Mouse (Mus musculus) intestine, embryonic 14.5 days (tissue): Measurements from ENCODE around the gene Eif4b. TPM values are rescaled to one million over a fixed set of nuclear protein-coding genes. Genes with fewer than 3 reads are reported as not detected.

Experiments used
- ATAC-seq: fragments of 200-750 bp; cut with Nextera tagmentation; replicated peaks from 2 replicates; pipeline ENCODE4 v1.8.0; 2017; ENCODE audit warnings: low read depth, moderate number of reproducible peaks, moderate TSS enrichment, moderate library complexity; ENCODE audit not compliant: low FRiP score, low TSS enrichment
- DNase-seq: peaks from one replicate; pipeline ENCODE4 v3.0.0-alpha.2; 2018; ENCODE audit warnings: low spot score
- H3K27ac ChIP-seq: fragments of 300-500 bp; sonication (generic); 2 replicates; pipeline ENCODE4 v1.5.1; 2014; ENCODE audit warnings: low read depth, mild to moderate bottlenecking, control low read depth
- H3K27me3 ChIP-seq: fragments of 300-500 bp; sonication (generic); replicated peaks from 2 replicates; pipeline ENCODE4 v1.6.1; 2014; ENCODE audit warnings: low read length, control low read depth; ENCODE audit not compliant: control insufficient read depth, insufficient read depth
- H3K36me3 ChIP-seq: fragments of 300-500 bp; sonication (generic); 2 replicates; pipeline ENCODE4 v1.6.1; 2014; ENCODE audit warnings: low read length, control low read depth; ENCODE audit not compliant: control insufficient read depth, insufficient read depth
- H3K4me1 ChIP-seq: fragments of 300-500 bp; sonication (generic); replicated peaks from 2 replicates; pipeline ENCODE4 v1.6.1; 2014; ENCODE audit warnings: low read length, control low read depth, mixed read lengths; ENCODE audit not compliant: control insufficient read depth, insufficient read depth
- H3K4me2 ChIP-seq: fragments of 300-500 bp; sonication (generic); 2 replicates; pipeline ENCODE4 v1.6.1; 2014; ENCODE audit warnings: low read length
- H3K4me3 ChIP-seq: fragments of 300-500 bp; sonication (generic); 2 replicates; pipeline ENCODE4 v1.5.1; 2014; ENCODE audit warnings: low read depth, low read length, control low read depth, mixed read lengths
- H3K9ac ChIP-seq: fragments of 300-500 bp; sonication (generic); 2 replicates; pipeline ENCODE4 v1.6.1; 2014; ENCODE audit warnings: mild to moderate bottlenecking, low read length
- H3K9me3 ChIP-seq: fragments of 300-500 bp; sonication (generic); 2 replicates; pipeline ENCODE4 v1.6.1; 2016; ENCODE audit warnings: low read length, control low read depth; ENCODE audit not compliant: control insufficient read depth
- WGBS: fragments of 180-500 bp; shearing (Covaris S2); extraction: QIAGEN DNeasy Blood & Tissue Kit; methylation state at CpG from one replicate; pipeline ENCODE4 v1.1.7; 2014; 5-methylcytosine and 5-hydroxymethylcytosine counted together
- polyA plus RNA-seq: library from polyadenylated mRNA; unstranded; fragments of >200 nt; fragmentation: Nextera tagmentation; extraction: Ambion mirVana; gene quantifications from 2 replicates; pipeline ENCODE4 v1.2.1, GENCODE M21; 2014

Gene Eif4b
- polyA plus RNA-seq, 1 experiment from 2014 or later, result 141 TPM

DNA sequence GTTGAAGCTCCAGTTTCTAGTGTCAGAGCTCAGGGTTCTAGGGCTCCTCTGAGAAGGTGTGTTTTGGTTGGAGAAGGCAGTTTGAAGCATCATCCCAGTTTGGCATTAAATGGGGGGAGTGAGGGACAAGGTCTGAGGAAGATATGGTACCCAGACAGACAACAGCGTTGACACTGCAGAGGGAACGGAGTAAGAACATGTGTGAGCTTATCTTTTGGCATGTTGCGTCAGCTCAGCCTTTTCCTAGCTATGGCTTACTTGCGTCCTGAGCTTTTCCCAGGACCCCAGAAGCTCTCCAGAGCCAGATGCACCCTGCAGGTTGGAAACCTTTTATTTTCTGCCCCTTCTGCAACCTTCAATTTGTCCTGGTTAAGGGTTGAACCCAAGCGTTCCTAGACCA is 72.5 kb downstream of the Eif4b start:
- ATAC-seq, result no peak
- DNase-seq, result no peak
- Histone ChIP-seq H3K4me2 (no peak overlapping the region), H3K4me3 (no peak overlapping the region), H3K36me3 (no peaks in the 10 kb centered on the region), H3K9me3 (no peaks in the 10 kb centered on the region), H3K4me1 (peaks cover 23% of the 10 kb centered on the region), H3K27ac (no peak overlapping the region), H3K27me3 (peaks cover 24% of the 10 kb centered on the region), H3K9ac (no peak overlapping the region)
- WGBS, result 86% methylated on average over 5 of the region's 5 CpGs

Other genes starting within 250 kb of the Eif4b start
- gene Krt1, start 223.0 kb upstream of the Eif4b start, polyA plus RNA-seq, result 0.91 and 1.1 TPM in 2 replicates
- gene Krt77, start 204.1 kb upstream of the Eif4b start, polyA plus RNA-seq, result not detected in 2 replicates
- gene Krt76, start 180.9 kb upstream of the Eif4b start, polyA plus RNA-seq, result not detected in 2 replicates
- 0.14 and 0.19 TPM in 2 replicates for gene Krt4, start 149.0 kb upstream of the Eif4b start, polyA plus RNA-seq
- gene Krt79, start 133.4 kb upstream of the Eif4b start, polyA plus RNA-seq, result 0.22 TPM in 1 of 2 replicates, not detected in the other
- gene Krt78, start 119.5 kb upstream of the Eif4b start, polyA plus RNA-seq, result 0.09 TPM in 1 of 2 replicates, not detected in the other
- 381 and 486 TPM in 2 replicates for gene Krt8, start 69.3 kb upstream of the Eif4b start, polyA plus RNA-seq
- gene Krt18, start 45.6 kb upstream of the Eif4b start, polyA plus RNA-seq, result 184 and 210 TPM in 2 replicates
- 41.5 and 48.8 TPM in 2 replicates for gene Tns2, start 26.6 kb downstream of the Eif4b start, polyA plus RNA-seq
- gene Spryd3, start 62.5 kb downstream of the Eif4b start, polyA plus RNA-seq, result 14.4 and 16.1 TPM in 2 replicates
- gene Igfbp6, start 70.6 kb downstream of the Eif4b start, polyA plus RNA-seq, result 8.8 and 10.4 TPM in 2 replicates
- gene Soat2, start 76.8 kb downstream of the Eif4b start, polyA plus RNA-seq, result 3.0 and 4.7 TPM in 2 replicates
- gene Zfp740, start 129.5 kb downstream of the Eif4b start, polyA plus RNA-seq, result 47.0 and 55.3 TPM in 2 replicates
- gene Csad, start 131.0 kb downstream of the Eif4b start, polyA plus RNA-seq, result 52.3 and 53.6 TPM in 2 replicates
- gene Itgb7, start 158.2 kb downstream of the Eif4b start, polyA plus RNA-seq, result 13.3 and 13.5 TPM in 2 replicates
- gene Rarg, start 183.7 kb downstream of the Eif4b start, polyA plus RNA-seq, result 16.4 and 17.1 TPM in 2 replicates
- 0.11 and 0.19 TPM in 2 replicates for gene Gm9918, start 196.8 kb downstream of the Eif4b start, polyA plus RNA-seq
- 65.3 and 67.1 TPM in 2 replicates for gene Mfsd5, start 205.7 kb downstream of the Eif4b start, polyA plus RNA-seq
- gene Espl1, start 222.5 kb downstream of the Eif4b start, polyA plus RNA-seq, result 28.0 and 33.0 TPM in 2 replicates